Mouse (Mus musculus): ENCODE results near the gene Galnt17. TPM values are rescaled to one million over a fixed set of nuclear protein-coding genes. Genes with fewer than 3 reads are reported as not detected.

Galnt17 gene
- 10 to 100 TPM; 34.2 to 37.6 TPM for total RNA-seq (2021)
- long read RNA-seq, experiment 1, partial matches to known transcripts = 1 of 7 reads
- long read RNA-seq, experiment 1, other reads (novel, unspliced or antisense) = 6 of 7 reads
- long read RNA-seq, experiment 2, partial matches to known transcripts = 0 of 5 reads
- long read RNA-seq, experiment 2, other reads (novel, unspliced or antisense) = 5 of 5 reads

GRCm38 (mm10) chr5:131308397-131308796 is at the start of gene Galnt17:
Galnt17 (minus strand) TSS chr5:131308497.
- intact Hi-C loops (cut with DNase I) = loop anchor here (10.0 kb wide), 2 partner anchors 116 to 444 kb away; no protein-coding TSS in a partner anchor
- DNase-seq (ENCODE audit: low spot score in 2 of 2) = no peak

GRCm38 (mm10) chr5:131334536-131334935 is 26.2 kb upstream of the Galnt17 start:
- DNase-seq (ENCODE audit: low spot score in 2 of 2) = peak; percentile 7 to 23
- intact Hi-C loops (cut with DNase I) = no loop called here

DNA sequence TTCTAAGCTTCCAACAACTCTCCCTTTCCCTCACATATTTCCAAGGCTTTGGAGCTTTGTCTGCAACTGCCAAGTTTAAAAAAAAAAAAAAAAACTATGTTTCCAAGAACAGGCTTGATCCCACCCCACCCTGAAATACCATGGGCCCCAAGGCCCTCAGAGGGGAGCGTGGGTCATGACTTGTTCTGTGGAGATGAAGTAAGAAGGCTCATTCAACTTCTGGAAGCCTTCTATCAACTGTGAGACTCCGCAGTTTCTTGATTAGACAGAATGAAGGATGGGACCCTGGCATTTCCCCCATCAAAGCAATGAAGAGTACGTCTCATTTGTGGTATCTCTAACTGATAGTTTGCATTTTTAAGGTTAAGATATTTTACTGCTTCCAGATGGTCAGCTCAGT is 13.0 kb upstream of the Galnt17 start:
- no peak for DNase-seq (ENCODE audit: low spot score in 2 of 2)
- intact Hi-C loops (cut with DNase I) = no loop called here

DNA sequence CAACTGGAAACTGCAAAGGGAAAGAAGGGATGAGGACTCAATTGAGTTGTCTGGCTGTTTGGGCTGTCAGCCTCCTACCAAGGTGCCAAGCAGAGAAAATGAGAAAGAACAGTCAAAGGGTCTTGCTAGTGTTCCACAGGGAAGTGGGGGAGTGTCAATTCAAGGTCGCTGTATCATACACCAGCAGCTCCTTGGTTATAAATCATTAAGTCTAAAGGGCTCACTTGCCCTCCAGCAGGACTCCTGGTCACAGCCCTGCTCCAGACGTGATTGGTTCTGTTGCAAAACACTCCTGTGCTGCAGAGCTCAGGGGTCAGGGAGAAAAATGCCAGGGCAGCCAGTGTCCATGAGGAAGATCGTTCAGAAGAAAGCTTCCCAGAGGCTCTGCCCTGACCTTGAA is 11.3 kb upstream of the Galnt17 start:
- intact Hi-C loops (cut with DNase I) = no loop called here
- no peak for DNase-seq (ENCODE audit: low spot score in 2 of 2)

DNA sequence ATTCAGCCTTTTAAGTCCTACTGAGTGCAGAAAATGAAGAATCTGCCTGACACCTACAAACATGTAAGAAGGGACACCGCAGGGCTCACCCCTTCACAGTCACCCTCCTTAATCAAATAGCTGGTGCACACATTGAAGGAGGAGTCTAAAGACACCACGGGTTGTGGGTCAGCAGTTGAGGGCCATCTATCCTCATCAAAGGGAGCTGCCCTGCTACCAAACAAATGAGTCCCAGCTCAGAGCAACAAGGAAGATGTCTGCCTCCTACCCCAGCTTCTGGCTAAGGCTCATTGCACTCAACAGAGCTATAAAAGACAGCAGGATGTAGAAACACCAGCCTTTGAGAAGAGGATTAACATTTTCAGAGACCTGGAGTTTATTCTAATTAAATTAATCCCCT is 10.8 kb upstream of the Galnt17 start:
- no peak for DNase-seq (ENCODE audit: low spot score in 2 of 2)

DNA sequence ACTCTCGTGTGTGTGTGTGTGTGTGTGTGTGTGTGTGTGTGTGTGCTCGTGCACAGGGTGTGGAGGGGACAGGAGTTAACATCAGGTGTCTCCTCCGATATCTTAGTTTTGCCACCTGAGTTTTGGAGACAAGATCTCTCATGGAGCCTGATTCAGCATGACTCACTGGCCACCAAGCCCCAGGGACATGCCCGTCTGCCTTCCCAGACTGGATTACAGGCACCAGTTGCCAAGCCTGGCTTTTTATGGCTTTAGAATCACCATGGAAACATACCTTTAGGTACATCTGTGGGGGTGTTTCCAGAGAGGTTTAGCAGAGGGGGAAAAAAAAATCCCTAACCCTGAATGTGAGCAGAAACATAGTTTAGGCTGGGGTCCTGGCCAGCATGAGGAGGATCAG is 6.7 kb upstream of the Galnt17 start:
- intact Hi-C loops (cut with DNase I) = no loop called here
- peak; percentile 24 to 62 for DNase-seq (ENCODE audit: low spot score in 2 of 2)

More for the DNA sequence above, 10.8 kb upstream of the Galnt17 start:
- intact Hi-C loops (cut with DNase I) = no loop called here

DNA sequence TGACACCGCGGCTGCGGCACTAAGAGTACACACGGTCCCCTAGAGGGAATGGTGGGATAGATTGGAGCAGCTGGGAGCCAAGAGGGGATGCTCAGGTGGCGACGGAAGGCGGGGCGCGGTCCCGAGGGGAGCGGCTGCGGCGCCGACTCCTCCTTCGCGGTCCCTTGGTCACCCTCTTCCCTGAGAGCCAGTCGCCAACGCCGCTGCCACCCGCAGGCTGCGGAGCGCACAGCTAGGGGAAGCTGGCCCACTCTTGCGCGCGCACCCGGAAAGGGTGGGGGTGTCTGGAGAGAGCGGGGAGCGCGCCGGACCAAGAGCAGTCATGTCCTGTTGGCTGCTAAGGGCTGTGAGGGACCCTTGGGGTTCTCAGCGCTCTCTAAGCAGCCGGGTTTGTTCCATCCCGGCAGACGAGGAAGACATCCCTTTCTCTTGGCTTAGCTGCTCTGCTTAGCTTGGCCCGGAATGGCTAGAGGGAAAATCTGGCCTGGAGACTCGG is 593 bp downstream of the Galnt17 start:
- peak; percentile 83 to 86 for DNase-seq (ENCODE audit: low spot score in 2 of 2)
- intact Hi-C loops (cut with DNase I) = loop anchor here (10.0 kb wide), 2 partner anchors 117 to 443 kb away; no protein-coding TSS in a partner anchor

GRCm38 (mm10) chr5:131306908-131307655 is 1.2 kb downstream of the Galnt17 start:
- peak; percentile 36 to 58 for DNase-seq (ENCODE audit: low spot score in 2 of 2)
- intact Hi-C loops (cut with DNase I) = loop anchor here (10.0 kb wide), 2 partner anchors 118 to 442 kb away; no protein-coding TSS in a partner anchor

- intact Hi-C loops (cut with DNase I) = loop anchor here (10.0 kb wide), 2 partner anchors 118 to 442 kb away; no protein-coding TSS in a partner anchor
- DNase-seq (ENCODE audit: low spot score in 2 of 2) = peak in 1 of 2 experiments; percentile 15
Measured at GRCm38 (mm10) chr5:131306321-131306907, 1.9 kb downstream of the Galnt17 start.

DNA sequence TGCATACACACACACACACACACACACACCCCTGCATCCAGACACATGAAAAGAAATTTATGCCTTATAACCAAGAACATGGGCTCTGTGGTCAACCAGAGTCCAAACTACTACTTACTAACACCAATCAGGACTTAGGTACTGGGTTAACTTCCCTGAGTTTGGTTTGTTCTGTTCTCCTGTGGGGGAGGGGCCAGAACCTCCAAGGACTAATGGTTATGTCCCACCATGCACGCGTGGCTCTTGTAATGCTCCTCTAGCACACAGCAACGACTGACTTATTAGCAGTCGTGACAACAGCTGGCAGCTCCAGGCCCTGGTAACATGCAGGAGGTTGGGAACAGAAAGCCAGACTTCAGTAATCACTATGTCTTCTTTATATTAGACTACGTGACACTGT is 3.1 kb downstream of the Galnt17 start:
- DNase-seq (ENCODE audit: low spot score in 2 of 2) = no peak
- intact Hi-C loops (cut with DNase I) = loop anchor here (10.0 kb wide), 2 partner anchors 120 to 440 kb away; no protein-coding TSS in a partner anchor

GRCm38 (mm10) chr5:131301526-131301925 is 6.8 kb downstream of the Galnt17 start:
- intact Hi-C loops (cut with DNase I) = loop anchor here (10.0 kb wide), 2 partner anchors 123 to 437 kb away; no protein-coding TSS in a partner anchor
- DNase-seq (ENCODE audit: low spot score in 2 of 2) = no peak

DNA sequence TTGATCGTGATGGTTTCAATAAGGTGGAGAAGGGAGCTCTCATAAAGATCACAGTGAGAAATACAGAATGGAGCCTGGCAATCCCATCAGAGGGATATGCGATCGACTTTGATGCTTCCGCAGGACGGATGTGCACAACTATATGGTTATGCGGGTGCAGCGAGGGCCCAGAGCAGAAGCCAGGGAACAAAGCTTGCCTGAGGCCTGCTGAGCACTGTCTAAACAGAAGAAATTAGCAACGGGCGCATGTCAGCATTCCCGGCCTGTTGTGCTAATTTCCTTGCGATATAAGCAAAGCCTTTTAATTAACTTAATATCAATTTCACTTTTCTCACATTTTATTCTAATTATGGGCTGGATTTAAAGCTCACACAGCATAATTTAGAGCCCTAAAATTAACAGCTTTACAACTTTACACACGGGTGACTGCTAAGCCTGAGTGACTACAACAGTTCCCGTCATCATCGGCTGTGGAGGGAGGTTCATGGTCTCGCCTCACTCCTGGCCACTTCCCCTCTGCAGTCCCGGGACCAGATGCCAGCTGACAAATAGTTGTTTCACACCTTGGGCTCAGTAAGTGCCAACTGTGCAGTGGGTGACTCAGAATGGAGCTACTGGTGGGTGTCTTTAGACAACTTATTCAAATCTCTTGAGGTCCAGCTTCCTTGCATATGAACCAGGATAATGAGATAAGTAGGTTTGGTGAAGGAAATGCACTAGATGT is 14.4 kb downstream of the Galnt17 start:
- intact Hi-C loops (cut with DNase I) = no loop called here
- DNase-seq (ENCODE audit: low spot score in 2 of 2) = peak in 1 of 2 experiments; percentile 17

- intact Hi-C loops (cut with DNase I) = no loop called here
Measured at GRCm38 (mm10) chr5:131287091-131287490, 21.2 kb downstream of the Galnt17 start.

GRCm38 (mm10) chr5:131286680-131287079 is 21.6 kb downstream of the Galnt17 start:
- intact Hi-C loops (cut with DNase I) = no loop called here
- no peak for DNase-seq (ENCODE audit: low spot score in 2 of 2)

More at GRCm38 (mm10) chr5:131287091-131287490, 21.2 kb downstream of the Galnt17 start:
- no peak for DNase-seq (ENCODE audit: low spot score in 2 of 2)

DNA sequence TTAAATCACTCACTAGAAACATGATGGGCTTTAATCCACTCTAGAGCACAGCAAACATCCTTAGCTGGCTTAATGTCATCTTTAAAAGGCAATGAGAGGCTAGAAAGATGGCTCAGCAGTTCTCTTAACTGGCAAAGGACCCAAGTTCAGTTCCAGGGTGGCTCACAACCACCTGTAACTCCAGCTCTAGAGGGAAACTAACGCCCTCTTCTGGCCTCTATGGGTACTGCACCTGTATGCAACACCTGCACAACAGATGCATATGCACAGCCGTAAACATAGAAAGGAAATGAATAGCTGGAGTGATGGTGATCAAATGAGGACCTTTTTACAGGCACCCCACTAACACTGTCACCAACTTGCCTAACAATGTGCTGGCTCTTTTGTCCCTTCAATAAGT is 27.9 kb downstream of the Galnt17 start:
- DNase-seq (ENCODE audit: low spot score in 2 of 2) = no peak
- intact Hi-C loops (cut with DNase I) = no loop called here

DNA sequence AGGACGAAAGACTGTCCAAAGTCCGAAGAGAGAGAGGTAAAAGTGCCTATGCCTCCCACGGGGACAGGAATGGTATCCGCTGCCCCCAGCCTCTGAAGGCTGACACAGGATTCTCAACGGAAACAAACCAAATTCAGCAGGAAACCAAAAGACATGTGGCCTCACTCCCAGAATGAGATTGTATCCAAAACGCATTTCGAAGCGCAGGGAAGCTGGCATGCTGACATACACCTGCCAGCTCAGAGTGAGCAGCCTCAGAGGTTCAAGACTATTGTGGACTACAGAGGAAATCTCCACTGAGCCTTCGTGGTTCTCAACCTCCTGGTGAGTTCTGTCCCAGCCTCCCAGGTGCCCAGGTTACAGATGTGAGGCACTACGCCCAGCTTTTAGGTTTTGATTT is 29.0 kb downstream of the Galnt17 start:
- DNase-seq (ENCODE audit: low spot score in 2 of 2) = no peak
- intact Hi-C loops (cut with DNase I) = no loop called here

GRCm38 (mm10) chr5:131277227-131277626 is 31.1 kb downstream of the Galnt17 start:
- DNase-seq (ENCODE audit: low spot score in 2 of 2) = peak; percentile 55 to 74
- intact Hi-C loops (cut with DNase I) = no loop called here

DNA sequence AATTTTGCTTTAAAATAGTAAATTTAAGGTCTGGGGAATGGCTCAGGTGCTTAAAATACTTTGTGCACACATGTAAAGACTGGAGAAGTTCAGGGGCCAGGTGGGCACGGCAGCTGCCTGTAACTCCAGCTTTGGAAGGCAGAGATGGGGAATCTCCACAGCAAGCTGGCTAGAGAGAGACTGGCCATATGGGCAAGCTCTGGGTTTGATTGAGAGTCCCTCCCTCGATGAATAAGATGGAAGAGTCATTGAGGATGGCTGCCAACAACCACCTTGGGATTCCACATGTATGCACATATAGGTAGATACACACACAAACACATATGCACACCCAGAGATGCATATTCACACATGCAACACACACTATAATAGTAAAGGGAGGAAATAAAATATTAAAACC is 42.0 kb downstream of the Galnt17 start:
- no peak for DNase-seq (ENCODE audit: low spot score in 2 of 2)
- intact Hi-C loops (cut with DNase I) = loop anchor here (10.0 kb wide), 1 partner anchor 81 kb away; no protein-coding TSS in a partner anchor

DNA sequence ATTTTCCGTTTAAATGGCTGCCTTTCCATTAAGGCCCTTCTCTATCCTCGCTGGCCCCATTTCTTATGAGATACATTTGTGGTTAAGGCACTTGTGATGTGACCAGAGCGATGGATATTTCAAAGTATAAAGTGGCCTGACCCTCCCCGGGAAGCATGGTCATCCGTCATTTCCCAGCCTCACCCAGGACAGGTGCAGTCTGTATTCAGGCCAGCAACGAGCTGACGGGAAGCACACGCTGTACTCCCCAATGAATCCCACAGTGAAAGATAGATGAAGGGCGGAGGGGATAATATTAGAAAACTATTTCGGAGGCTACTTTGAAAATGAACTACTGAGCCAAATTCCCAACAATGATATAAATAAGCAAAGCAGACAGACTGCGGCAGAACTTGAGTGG is 44.2 kb downstream of the Galnt17 start:
- DNase-seq (ENCODE audit: low spot score in 2 of 2) = no peak
- intact Hi-C loops (cut with DNase I) = loop anchor here (10.0 kb wide), 1 partner anchor 79 kb away; no protein-coding TSS in a partner anchor

Measured in left cerebral cortex, postnatal 14 days (tissue).